Mouse (Mus musculus): ENCODE results near the gene H2-M10.2.

- TF ChIP-seq CTCF (IDR thresholded peaks at IDR 0.05; ENCODE audit: low read depth) = no peak
- no peak for TF ChIP-seq EP300 (IDR thresholded peaks at IDR 0.05; ENCODE audit: low read depth)
Observed at GRCm38 (mm10) chr17:36271586-36272256, 14.6 kb downstream of the H2-M10.2 start, which contains the start of gene Trim39.
